Mouse (Mus musculus) kidney, embryonic 16.5 days (tissue): ENCODE measurements around the gene Ak6. TPM values are rescaled to one million over a fixed set of nuclear protein-coding genes. Genes with fewer than 3 reads are reported as not detected.
A peak's percentile ranks its signal among the peaks of the same experiment; 100 is the strongest.

Experiments used
- ATAC-seq: fragments of 200-750 bp; cut with Nextera tagmentation; 2 replicates; pipeline ENCODE4 v1.8.0; 2017; ENCODE audit warnings: moderate TSS enrichment; ENCODE audit not compliant: low FRiP score, low TSS enrichment
- H3K27ac ChIP-seq: fragments of 300-500 bp; sonication (generic); 2 replicates; pipeline ENCODE4 v1.5.1; 2014; ENCODE audit warnings: low read length
- H3K27me3 ChIP-seq: fragments of 300-500 bp; sonication (generic); 2 replicates; pipeline ENCODE4 v1.6.1; 2014; ENCODE audit warnings: low read length, control low read depth, mixed read lengths; ENCODE audit not compliant: insufficient read depth
- H3K36me3 ChIP-seq: fragments of 300-500 bp; sonication (generic); 2 replicates; pipeline ENCODE4 v1.6.1; 2014; ENCODE audit warnings: low read length, control low read depth, mixed read lengths; ENCODE audit not compliant: insufficient read depth
- H3K4me1 ChIP-seq: fragments of 300-500 bp; sonication (generic); 2 replicates; pipeline ENCODE4 v1.6.1; 2014; ENCODE audit warnings: low read length, control low read depth, mixed read lengths; ENCODE audit not compliant: insufficient read depth
- H3K4me2 ChIP-seq: fragments of 300-500 bp; sonication (generic); replicated peaks from 2 replicates; pipeline ENCODE4 v1.6.1; 2014; ENCODE audit warnings: low read depth, low read length
- H3K4me3 ChIP-seq: fragments of 300-500 bp; sonication (generic); 2 replicates; pipeline ENCODE4 v1.5.1; 2014; ENCODE audit warnings: mild to moderate bottlenecking, low read length
- H3K9ac ChIP-seq: fragments of 300-500 bp; sonication (generic); replicated peaks from 2 replicates; pipeline ENCODE4 v1.6.1; 2014; ENCODE audit warnings: low read length
- H3K9me3 ChIP-seq: fragments of 300-500 bp; sonication (generic); 2 replicates; pipeline ENCODE4 v1.6.1; 2016; ENCODE audit warnings: low read length, control low read depth
- WGBS: fragments of 180-500 bp; shearing (Covaris S2); extraction: QIAGEN DNeasy Blood & Tissue Kit; methylation state at CpG from one replicate; pipeline ENCODE4 v1.1.7; 2014; 5-methylcytosine and 5-hydroxymethylcytosine counted together
- polyA plus RNA-seq: library from polyadenylated mRNA; unstranded; fragments of >200 nt; fragmentation: Nextera tagmentation; extraction: Ambion mirVana; gene quantifications from 2 replicates; pipeline ENCODE4 v1.2.1, GENCODE M21; 2015

The Ak6 gene
- 258 and 281 TPM in 2 replicates for polyA plus RNA-seq

GRCm38 (mm10) chr13:100650550-100651438 is at the start of gene Ak6, which contains the start of gene Rad17:
Gene Ak6 (plus strand): TSS chr13:100650979.
Gene Rad17 (minus strand): TSS chr13:100651051.
- Histone ChIP-seq H3K4me2 (peak within 1 kb of the TSS; percentile 79), H3K9ac (peak within 1 kb of the TSS; percentile 93), H3K9me3 (no peaks in the 10 kb centered on the region), H3K4me1 (peaks cover 10% of the 10 kb centered on the region), H3K27me3 (no peaks in the 10 kb centered on the region), H3K27ac (peak within 1 kb of the TSS; percentile 98), H3K4me3 (peak within 1 kb of the TSS; percentile 96), H3K36me3 (peaks cover 17% of the 10 kb centered on the region)
- ATAC-seq: peak; percentile 96
- WGBS: under 1% methylated on average over 58 of the region's 73 CpGs

- no peak overlapping the region for H3K27ac ChIP-seq
Measured at GRCm38 (mm10) chr13:100601034-100601433, 49.7 kb upstream of the Ak6 start.

GRCm38 (mm10) chr13:100602239-100602902 is 48.4 kb upstream of the Ak6 start:
- Histone ChIP-seq H3K27ac (peak overlapping the region; percentile 41; the same call in 1 of the 2 replicates), H3K4me3 (no peak overlapping the region), H3K27me3 (no peaks in the 10 kb centered on the region), H3K36me3 (no peaks in the 10 kb centered on the region; the same call in 1 of the 2 replicates), H3K9me3 (no peaks in the 10 kb centered on the region), H3K4me1 (no peaks in the 10 kb centered on the region), H3K9ac (no peak overlapping the region), H3K4me2 (no peak overlapping the region)
- peak; percentile 93 for ATAC-seq
- 63% methylated on average over 5 of the region's 5 CpGs for WGBS

More at GRCm38 (mm10) chr13:100601034-100601433, 49.7 kb upstream of the Ak6 start:
- H3K4me2 ChIP-seq: peak overlapping the region; percentile 2; the same call in 1 of the 2 replicates
- no peaks in the 10 kb centered on the region for H3K4me1 ChIP-seq
- no peaks in the 10 kb centered on the region for H3K9me3 ChIP-seq
- no peak overlapping the region for H3K4me3 ChIP-seq
- no peaks in the 10 kb centered on the region for H3K36me3 ChIP-seq
- no peak overlapping the region for H3K9ac ChIP-seq
- H3K27me3 ChIP-seq: no peaks in the 10 kb centered on the region
- ATAC-seq: no peak
- WGBS: 63% methylated on average over 7 of the region's 8 CpGs

GRCm38 (mm10) chr13:100603031-100603737 is 47.6 kb upstream of the Ak6 start:
- Histone ChIP-seq H3K27me3 (no peaks in the 10 kb centered on the region), H3K36me3 (peaks cover 5% of the 10 kb centered on the region; the same call in 1 of the 2 replicates), H3K4me1 (no peaks in the 10 kb centered on the region), H3K4me2 (no peak overlapping the region), H3K4me3 (no peak overlapping the region), H3K9ac (no peak overlapping the region), H3K27ac (no peak overlapping the region), H3K9me3 (peaks cover 6% of the 10 kb centered on the region; the same call in 1 of the 2 replicates)
- ATAC-seq: peak; percentile 20; the same call in 1 of the 2 replicates
- 86% methylated on average over 10 of the region's 10 CpGs for WGBS

- no peak overlapping the region for H3K4me2 ChIP-seq
- WGBS: 90% methylated on average over 11 of the region's 11 CpGs
- peaks cover 7% of the 10 kb centered on the region; the same call in 1 of the 2 replicates for H3K9me3 ChIP-seq
- no peak for ATAC-seq
- no peak overlapping the region for H3K9ac ChIP-seq
- no peak overlapping the region for H3K27ac ChIP-seq
- no peaks in the 10 kb centered on the region for H3K27me3 ChIP-seq
- peaks cover 5% of the 10 kb centered on the region; the same call in 1 of the 2 replicates for H3K36me3 ChIP-seq
- no peaks in the 10 kb centered on the region for H3K4me1 ChIP-seq
- no peak overlapping the region for H3K4me3 ChIP-seq
Measured at GRCm38 (mm10) chr13:100603738-100604095, 47.1 kb upstream of the Ak6 start.

- peaks cover 7% of the 10 kb centered on the region; the same call in 1 of the 2 replicates for H3K9me3 ChIP-seq
- no peak overlapping the region for H3K9ac ChIP-seq
Measured at GRCm38 (mm10) chr13:100605845-100606244, 44.9 kb upstream of the Ak6 start.

GRCm38 (mm10) chr13:100607756-100608155 is 43.0 kb upstream of the Ak6 start:
- ATAC-seq: no peak
- peaks cover 20% of the 10 kb centered on the region for H3K36me3 ChIP-seq

More at GRCm38 (mm10) chr13:100605845-100606244, 44.9 kb upstream of the Ak6 start:
- Histone ChIP-seq H3K36me3 (peaks cover 8% of the 10 kb centered on the region; the same call in 1 of the 2 replicates), H3K27me3 (no peaks in the 10 kb centered on the region), H3K27ac (no peak overlapping the region), H3K4me2 (no peak overlapping the region), H3K4me3 (no peak overlapping the region), H3K4me1 (no peaks in the 10 kb centered on the region)
- no peak for ATAC-seq
- 71% methylated on average over 1 of the region's 1 CpGs for WGBS

GRCm38 (mm10) chr13:100611266-100611665 is 39.5 kb upstream of the Ak6 start:
- H3K9me3 ChIP-seq: peaks cover 7% of the 10 kb centered on the region; the same call in 1 of the 2 replicates
- WGBS: 91% methylated on average over 13 of the region's 13 CpGs
- no peak for ATAC-seq

More at GRCm38 (mm10) chr13:100607756-100608155, 43.0 kb upstream of the Ak6 start:
- Histone ChIP-seq H3K9ac (no peak overlapping the region), H3K4me1 (no peaks in the 10 kb centered on the region), H3K27me3 (no peaks in the 10 kb centered on the region), H3K27ac (no peak overlapping the region), H3K4me2 (no peak overlapping the region), H3K9me3 (peaks cover 7% of the 10 kb centered on the region; the same call in 1 of the 2 replicates), H3K4me3 (no peak overlapping the region)
- 88% methylated on average over 8 of the region's 8 CpGs for WGBS

GRCm38 (mm10) chr13:100612251-100612650 is 38.5 kb upstream of the Ak6 start:
- 90% methylated on average over 10 of the region's 10 CpGs for WGBS
- Histone ChIP-seq H3K36me3 (peaks cover 20% of the 10 kb centered on the region), H3K4me2 (no peak overlapping the region), H3K27ac (no peak overlapping the region), H3K9me3 (peaks cover 7% of the 10 kb centered on the region; the same call in 1 of the 2 replicates), H3K4me1 (peaks cover 3% of the 10 kb centered on the region; the same call in 1 of the 2 replicates), H3K27me3 (no peaks in the 10 kb centered on the region), H3K9ac (no peak overlapping the region), H3K4me3 (no peak overlapping the region)
- ATAC-seq: no peak

More at GRCm38 (mm10) chr13:100611266-100611665, 39.5 kb upstream of the Ak6 start:
- Histone ChIP-seq H3K4me1 (no peaks in the 10 kb centered on the region), H3K9ac (no peak overlapping the region), H3K27ac (no peak overlapping the region), H3K4me3 (no peak overlapping the region), H3K36me3 (peaks cover 20% of the 10 kb centered on the region), H3K4me2 (no peak overlapping the region), H3K27me3 (no peaks in the 10 kb centered on the region)
